Mouse (Mus musculus) liver, embryonic 14.5 days (tissue): Measurements from ENCODE around the gene Rgs5. TPM values are rescaled to one million over a fixed set of nuclear protein-coding genes. Genes with fewer than 3 reads are reported as not detected.

Source experiments
- ATAC-seq: fragments of 200-750 bp; cut with Nextera tagmentation; 2 replicates; pipeline ENCODE4 v1.8.0; 2017; ENCODE audit warnings: moderate number of reproducible peaks, mild to moderate bottlenecking, moderate library complexity; ENCODE audit not compliant: insufficient read depth
- DNase-seq, 3 experiments: peaks; one replicate each; pipeline ENCODE4 v3.0.0-alpha.2; 2012 to 2013; ENCODE audit warnings: low read depth in 3 of 3, low spot score in 3 of 3
- H3K27ac ChIP-seq: fragments of 300-500 bp; sonication (generic); 2 replicates; pipeline ENCODE4 v1.5.1; 2014; ENCODE audit warnings: moderate library complexity, mild to moderate bottlenecking, control low read depth, inconsistent platforms
- H3K27me3 ChIP-seq: fragments of 300-500 bp; sonication (generic); 2 replicates; pipeline ENCODE4 v1.6.1; 2014; ENCODE audit warnings: mild to moderate bottlenecking, low read length, moderate library complexity; ENCODE audit not compliant: control insufficient read depth, insufficient read depth
- H3K36me3 ChIP-seq: fragments of 300-500 bp; sonication (generic); replicated peaks from 2 replicates; pipeline ENCODE4 v1.6.1; 2014; ENCODE audit warnings: low read depth; ENCODE audit not compliant: control insufficient read depth, insufficient read depth
- H3K4me1 ChIP-seq, 2 experiments: fragments of 200-500 bp in 1 of 2; fragments of 300-500 bp in 1 of 2; sonication (generic) in 1 of 2; replicated peaks; 2 replicates each; pipeline ENCODE4 v1.6.1; 2012 to 2014; ENCODE audit warnings: antibody characterized with exemption in 1 of 2, inconsistent platforms in 1 of 2, low read length in 1 of 2; ENCODE audit not compliant: control insufficient read depth in 2 of 2, insufficient read depth in 2 of 2
- H3K4me2 ChIP-seq: fragments of 300-500 bp; sonication (generic); 2 replicates; pipeline ENCODE4 v1.6.1; 2014; ENCODE audit warnings: low read depth, mild to moderate bottlenecking, control low read depth, moderate library complexity
- H3K4me3 ChIP-seq, 2 experiments: fragments of 200-500 bp in 1 of 2; fragments of 300-500 bp in 1 of 2; sonication (generic) in 1 of 2; 2 replicates each; pipeline ENCODE4 v1.5.1; 2012 to 2014; ENCODE audit warnings: low read depth in 2 of 2, low read length in 2 of 2, mild to moderate bottlenecking in 2 of 2, control low read depth in 1 of 2, inconsistent platforms in 1 of 2, moderate library complexity in 1 of 2; ENCODE audit not compliant: insufficient read depth in 1 of 2
- H3K9ac ChIP-seq: fragments of 300-500 bp; sonication (generic); replicated peaks from 2 replicates; pipeline ENCODE4 v1.6.1; 2014; ENCODE audit warnings: mild to moderate bottlenecking, control low read depth, moderate library complexity
- H3K9me3 ChIP-seq: fragments of 300-500 bp; sonication (generic); 2 replicates; pipeline ENCODE4 v1.6.1; 2016; ENCODE audit warnings: low read length, mixed read lengths; ENCODE audit not compliant: control insufficient read depth
- CTCF ChIP-seq: IDR thresholded peaks from 2 replicates; pipeline ENCODE4 v1.5.1; 2016; ENCODE audit warnings: antibody characterized with exemption, low read depth, control low read depth
- EP300 ChIP-seq: IDR thresholded peaks from 2 replicates; pipeline ENCODE4 v1.6.1; 2016; ENCODE audit warnings: antibody characterized with exemption, low read depth
- WGBS: fragments of 180-500 bp; shearing (Covaris S2); extraction: QIAGEN DNeasy Blood & Tissue Kit; methylation state at CpG from one replicate; pipeline ENCODE4 v1.1.7; 2014; ENCODE audit not compliant: insufficient replicate concordance; 5-methylcytosine and 5-hydroxymethylcytosine counted together
- polyA plus RNA-seq, 2 experiments: library from polyadenylated mRNA; depleted of rRNA in 1 of 2; stranded (reverse) in 1 of 2; unstranded in 1 of 2; fragments of >200 nt; fragmentation: Nextera tagmentation in 1 of 2; extraction: Ambion mirVana in 1 of 2; gene quantifications; 2 replicates each; pipeline versions ENCODE4 v1.2.1 to v1.2.3; 2012 to 2014

Rgs5 gene
- polyA plus RNA-seq, 2 experiments: 0.30 to 0.42 TPM

DNA sequence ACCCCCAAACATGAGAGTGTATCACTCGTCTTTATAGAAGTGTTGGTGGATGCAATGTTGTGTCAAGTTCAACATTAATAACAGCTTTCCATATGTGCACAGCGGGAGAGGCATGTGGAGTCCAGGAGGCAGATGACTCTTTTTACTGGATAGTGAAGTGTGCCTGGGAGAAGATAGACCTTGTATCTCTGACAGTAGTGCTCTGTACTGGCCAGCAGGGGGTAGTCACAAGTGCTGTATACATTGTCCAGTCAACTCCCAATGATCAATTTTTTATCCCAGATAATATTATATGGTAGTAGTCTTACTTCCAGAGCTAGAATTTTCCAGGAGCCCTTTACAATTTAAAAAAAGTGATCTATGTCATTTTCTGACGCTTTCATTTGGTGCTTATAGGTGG is 18.8 kb downstream of the Rgs5 start:
- Histone ChIP-seq H3K4me2 (no peak overlapping the region), H3K4me1 (no peaks in the 10 kb centered on the region), H3K27me3 (no peaks in the 10 kb centered on the region), H3K27ac (no peak overlapping the region), H3K9me3 (no peaks in the 10 kb centered on the region), H3K36me3 (no peaks in the 10 kb centered on the region), H3K4me3 (no peak overlapping the region), H3K9ac (no peak overlapping the region)
- WGBS: 39% methylated on average over 3 of the region's 3 CpGs
- TF ChIP-seq EP300 (no peak), CTCF (peak; percentile 20; the same call in 1 of the 2 replicates)
- DNase-seq (no peak), ATAC-seq (no peak)

DNA sequence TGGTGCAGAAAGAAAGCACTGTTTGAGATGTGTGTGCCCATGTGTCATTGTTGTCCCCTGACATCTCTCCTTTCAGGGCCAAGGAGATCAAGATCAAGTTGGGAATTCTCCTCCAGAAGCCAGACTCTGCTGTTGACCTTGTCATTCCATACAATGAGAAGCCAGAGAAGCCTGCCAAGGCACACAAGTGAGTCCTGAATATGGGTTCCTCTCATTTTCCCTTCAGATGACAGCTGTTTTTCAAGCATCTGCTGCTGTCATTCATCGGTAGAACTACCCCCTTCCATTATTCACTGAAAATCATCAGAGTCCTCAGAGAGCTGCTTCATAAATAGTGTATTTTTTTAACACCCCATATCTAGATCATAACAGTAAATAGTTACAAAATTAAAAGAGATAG is 21.4 kb downstream of the Rgs5 start:
- Histone ChIP-seq H3K9me3 (no peaks in the 10 kb centered on the region), H3K4me3 (no peak overlapping the region), H3K4me1 (no peaks in the 10 kb centered on the region), H3K27ac (no peak overlapping the region), H3K4me2 (no peak overlapping the region), H3K36me3 (no peaks in the 10 kb centered on the region), H3K27me3 (no peaks in the 10 kb centered on the region), H3K9ac (no peak overlapping the region)
- WGBS: 66% methylated on average over 1 of the region's 1 CpGs
- TF ChIP-seq EP300 (no peak), CTCF (no peak)
- DNase-seq (no peak), ATAC-seq (no peak)

- Histone ChIP-seq H3K4me3 (no peak overlapping the region), H3K4me1 (no peaks in the 10 kb centered on the region), H3K4me2 (no peak overlapping the region), H3K27me3 (no peaks in the 10 kb centered on the region), H3K9ac (no peak overlapping the region), H3K36me3 (no peaks in the 10 kb centered on the region), H3K9me3 (no peaks in the 10 kb centered on the region), H3K27ac (no peak overlapping the region)
- DNase-seq (no peak), ATAC-seq (no peak)
- 56% methylated on average over 9 of the region's 9 CpGs for WGBS
- TF ChIP-seq EP300: no peak
- TF ChIP-seq CTCF: no peak
Observed at GRCm38 (mm10) chr1:169680455-169681208, 25.3 kb downstream of the Rgs5 start.

DNA sequence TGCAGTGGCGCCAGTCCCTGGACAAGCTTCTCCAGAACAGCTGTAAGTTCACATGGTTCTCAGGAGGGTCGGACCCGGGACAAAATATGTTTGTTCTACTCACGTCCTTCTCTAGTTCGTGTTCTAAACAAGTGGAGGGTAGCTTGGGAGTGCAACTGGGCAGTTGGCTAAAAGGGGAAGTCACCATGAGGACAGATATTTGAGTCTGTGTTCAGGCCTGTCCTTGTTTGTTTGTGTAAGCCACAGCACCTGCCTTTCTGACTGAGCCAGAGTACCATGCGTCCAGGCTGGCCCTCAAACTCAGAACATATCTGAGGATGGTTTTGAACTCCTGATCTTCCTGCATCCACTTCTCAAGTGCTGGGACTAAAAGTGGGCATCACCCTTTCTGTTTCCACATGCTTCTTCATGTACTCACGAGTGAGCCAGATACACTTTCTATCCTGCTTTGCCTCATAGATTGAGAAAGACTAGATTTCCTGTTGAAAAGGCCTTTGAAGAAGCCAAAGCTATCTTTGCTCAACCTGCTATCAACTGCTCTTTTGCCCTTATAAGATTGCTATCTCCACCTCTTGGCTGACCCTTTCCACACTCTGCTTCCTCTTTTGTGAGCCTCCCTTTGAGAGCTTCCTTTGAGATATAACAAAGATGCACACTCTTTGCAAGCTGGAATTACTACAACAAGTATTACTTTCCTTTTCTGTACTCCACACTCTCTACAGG is 27.6 kb downstream of the Rgs5 start:
- ATAC-seq (no peak), DNase-seq (no peak)
- no peak overlapping the region for H3K4me2 ChIP-seq

DNA sequence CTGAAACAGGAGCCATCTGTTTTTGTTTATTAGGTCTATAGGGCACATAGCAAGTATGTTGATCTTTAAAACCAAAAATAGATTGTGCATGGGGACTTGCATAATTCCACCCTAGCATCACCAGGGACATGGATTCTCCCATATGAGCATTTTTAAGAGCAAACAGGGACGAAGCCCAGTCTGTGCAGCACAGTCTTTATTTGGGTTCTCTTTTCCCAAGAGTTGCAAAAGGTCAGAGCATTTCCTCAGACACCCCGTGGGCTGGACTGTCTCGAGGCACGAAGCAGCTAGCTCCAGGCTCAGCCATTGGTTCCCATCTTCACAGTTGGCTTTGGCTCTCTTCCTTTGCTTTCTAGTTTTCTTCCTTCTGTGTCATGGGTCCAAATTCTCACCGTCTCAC is 30.0 kb downstream of the Rgs5 start:
- H3K27me3 ChIP-seq: no peaks in the 10 kb centered on the region
- no peaks in the 10 kb centered on the region for H3K9me3 ChIP-seq
- ATAC-seq (no peak), DNase-seq (no peak)
- H3K4me1 ChIP-seq: no peaks in the 10 kb centered on the region
- H3K9ac ChIP-seq: no peak overlapping the region
- H3K27ac ChIP-seq: no peak overlapping the region
- WGBS: 45% methylated on average over 5 of the region's 5 CpGs
- H3K4me3 ChIP-seq: no peak overlapping the region
- no peak overlapping the region for H3K4me2 ChIP-seq
- no peaks in the 10 kb centered on the region for H3K36me3 ChIP-seq
- no peak for TF ChIP-seq EP300
- TF ChIP-seq CTCF: no peak

More for the DNA sequence above, 27.6 kb downstream of the Rgs5 start:
- WGBS: 49% methylated on average over 7 of the region's 7 CpGs
- Histone ChIP-seq H3K9ac (no peak overlapping the region), H3K4me1 (no peaks in the 10 kb centered on the region), H3K9me3 (no peaks in the 10 kb centered on the region), H3K4me3 (no peak overlapping the region), H3K27me3 (no peaks in the 10 kb centered on the region), H3K36me3 (no peaks in the 10 kb centered on the region), H3K27ac (no peak overlapping the region)
- TF ChIP-seq CTCF: no peak
- no peak for TF ChIP-seq EP300
